8 mouse cellular contexts compared by ENCODE assay signal in genomic region chr7:84085049-84085945, GRCm38 (mm10). TPM values are rescaled to one million over a fixed set of nuclear protein-coding genes. Genes with fewer than 3 reads are reported as not detected.
DNase-seq lines count a peak whose midpoint lies in the region; ATAC-seq lines count a peak whose summit lies in the region.

No protein-coding gene starts in this region.

- peak overlapping the region; percentile 69 for H3K4me2 ChIP-seq in intestine, embryonic 14.5 days (ENCODE audit: low read length)
- H3K4me2 ChIP-seq in liver, embryonic 13.5 days: no peak overlapping the region
- peak overlapping the region; percentile 87 for H3K4me2 ChIP-seq in neural tube, embryonic 14.5 days (ENCODE audit: low read depth, low read length)

- H3K4me1 ChIP-seq in intestine, embryonic 14.5 days (replicated peaks; ENCODE audit: control insufficient read depth, insufficient read depth, low read length): peaks cover 10% of the 10 kb centered on the region
- no peaks in the 10 kb centered on the region for H3K4me1 ChIP-seq in liver, embryonic 13.5 days (replicated peaks)
- H3K4me1 ChIP-seq in neural tube, embryonic 14.5 days (ENCODE audit: control insufficient read depth, insufficient read depth, low read length): peaks cover 10% of the 10 kb centered on the region

- no peaks in the 10 kb centered on the region for H3K36me3 ChIP-seq in intestine, embryonic 14.5 days (ENCODE audit: control insufficient read depth, insufficient read depth, low read length)
- no peaks in the 10 kb centered on the region for H3K36me3 ChIP-seq in liver, embryonic 13.5 days
- no peaks in the 10 kb centered on the region for H3K36me3 ChIP-seq in neural tube, embryonic 14.5 days (ENCODE audit: control insufficient read depth, insufficient read depth, low read length)

- H3K27me3 ChIP-seq in intestine, embryonic 14.5 days (replicated peaks; ENCODE audit: control insufficient read depth, insufficient read depth, low read length): peaks cover 23% of the 10 kb centered on the region
- H3K27me3 ChIP-seq in liver, embryonic 13.5 days: peaks cover 46% of the 10 kb centered on the region
- peaks cover 8% of the 10 kb centered on the region for H3K27me3 ChIP-seq in neural tube, embryonic 14.5 days (ENCODE audit: control insufficient read depth, insufficient read depth, low read length)

- H3K9ac ChIP-seq in intestine, embryonic 14.5 days (ENCODE audit: low read length): no peak overlapping the region
- no peak overlapping the region for H3K9ac ChIP-seq in liver, embryonic 13.5 days
- H3K9ac ChIP-seq in neural tube, embryonic 14.5 days (replicated peaks; ENCODE audit: low read depth, low read length): peak overlapping the region; percentile 53; the same call in 1 of the 2 replicates

- WGBS in intestine, embryonic 14.5 days: 5% methylated on average over 39 of the region's 39 CpGs
- WGBS in liver, embryonic 13.5 days (ENCODE audit: insufficient replicate concordance): 6% methylated on average over 39 of the region's 39 CpGs
- 4% methylated on average over 39 of the region's 39 CpGs for WGBS in neural tube, embryonic 14.5 days

- no peak for ATAC-seq in intestine, embryonic 14.5 days (replicated peaks; ENCODE audit: low FRiP score, low TSS enrichment, low read depth)
- no peak for ATAC-seq in liver, embryonic 13.5 days (ENCODE audit: low read depth)
- ATAC-seq in neural tube, embryonic 14.5 days (ENCODE audit: low read depth): peak; percentile 39; the same call in 1 of the 2 replicates

- H3K9me3 ChIP-seq in intestine, embryonic 14.5 days (ENCODE audit: control insufficient read depth, low read length): no peaks in the 10 kb centered on the region
- H3K9me3 ChIP-seq in liver, embryonic 13.5 days (replicated peaks): no peaks in the 10 kb centered on the region
- H3K9me3 ChIP-seq in neural tube, embryonic 14.5 days (ENCODE audit: control insufficient read depth, low read length): no peaks in the 10 kb centered on the region

- H3K4me3 ChIP-seq in intestine, embryonic 14.5 days (ENCODE audit: low read depth, low read length): peak overlapping the region; percentile 38
- H3K4me3 ChIP-seq in liver, embryonic 13.5 days (replicated peaks): no peak overlapping the region
- peak overlapping the region; percentile 44 for H3K4me3 ChIP-seq in neural tube, embryonic 14.5 days (ENCODE audit: low read depth, low read length)

- DNase-seq in frontal cortex, postnatal 25 days (ENCODE audit: low spot score in 2 of 2): peak; percentile 15 to 17
- no peak for DNase-seq in frontal cortex, postnatal 14 days (ENCODE audit: low spot score in 2 of 2)
- DNase-seq in cerebellum, adult 8-10 months: peak; percentile 56
- peak; percentile 68 for DNase-seq in forelimb bud, embryonic 11.5 days (ENCODE audit: low read depth, low spot score)
- DNase-seq in intestine, embryonic 14.5 days (ENCODE audit: low spot score): peak; percentile 89
- peak; percentile 27 for DNase-seq in liver, embryonic 13.5 days
- DNase-seq in thymus, postnatal 10 days (ENCODE audit: low spot score in 2 of 2): peak; percentile 10 to 64

- H3K27ac ChIP-seq in intestine, embryonic 14.5 days (ENCODE audit: low read depth): no peak overlapping the region
- H3K27ac ChIP-seq in liver, embryonic 13.5 days: no peak overlapping the region
- no peak overlapping the region for H3K27ac ChIP-seq in neural tube, embryonic 14.5 days (ENCODE audit: low read depth, low read length)

RNA-seq across cellular contexts. Expression of gene Cemip, which starts 1.0 kb away (rescaled TPM):
- 0.49 and 0.97 TPM in 2 replicates for polyA plus RNA-seq in intestine, embryonic 14.5 days (2014; fragmentation: Nextera tagmentation; extraction: Ambion mirVana)
- polyA plus RNA-seq in liver, embryonic 13.5 days (2015; fragmentation: Nextera tagmentation; extraction: Ambion mirVana): 0.02 TPM in 2 replicates
- 1.1 TPM in 2 replicates for polyA plus RNA-seq in neural tube, embryonic 14.5 days (2014; fragmentation: Nextera tagmentation; extraction: Ambion mirVana)

Comparison
In these comparisons a context has a peak if more than half of its experiments do, and no peak if none do; other contexts are left out.
1. DNase-seq: peak in frontal cortex, postnatal 25 days (2 of 2), cerebellum, adult 8-10 months (single experiment), forelimb bud, embryonic 11.5 days (single experiment), intestine, embryonic 14.5 days (single experiment), liver, embryonic 13.5 days (single experiment) and thymus, postnatal 10 days (2 of 2); none in frontal cortex, postnatal 14 days (0 of 2).